Mouse (Mus musculus) spleen, adult 2 months (tissue): ENCODE measurements around the gene Ccdc146.

Experiments
- CTCF ChIP-seq: fragments of 200-500 bp; IDR thresholded peaks from 2 replicates; pipeline ENCODE4 v1.5.1; 2011; ENCODE audit warnings: mild to moderate bottlenecking, inconsistent platforms; ENCODE audit not compliant: insufficient read depth, insufficient read length, insufficient replicate concordance; ENCODE audit errors: extremely low read depth
- POLR2A ChIP-seq: fragments of 200-500 bp; IDR thresholded peaks from 2 replicates; pipeline ENCODE4 v1.6.1; 2011; ENCODE audit warnings: low read depth, low read length, inconsistent platforms

DNA sequence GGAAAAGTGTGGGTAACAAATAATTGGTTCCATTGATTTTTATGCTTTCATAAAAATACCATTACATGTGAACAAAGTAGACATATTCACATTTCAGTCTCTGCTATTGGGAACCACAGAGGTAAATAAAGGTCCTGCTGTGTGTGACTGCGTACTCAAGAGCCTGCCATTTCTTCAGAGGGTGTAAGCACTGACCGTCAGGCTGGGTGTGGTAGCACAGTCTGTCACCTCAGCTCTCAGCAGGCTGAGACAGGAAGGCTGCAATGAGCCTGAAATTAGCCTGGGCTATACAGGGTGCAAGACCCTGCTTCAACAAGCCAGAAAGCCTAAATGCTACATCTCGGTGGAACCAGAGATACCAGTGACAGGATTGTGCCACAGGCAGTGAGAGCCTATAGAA, 124.4 kb downstream of the Ccdc146 start:
- TF ChIP-seq CTCF (no peak), POLR2A (no peak)
